Mouse (Mus musculus) mouse embryonic stem cell (cell line): ENCODE data around the gene Cep152.

ENCODE experiments used
- in situ Hi-C, 2 experiments: fragments of 300-500 bp; cut with MboI; formaldehyde crosslinking; loops; 1 replicate in 1 of 2; 3 replicates in 1 of 2; pipeline ENCODE4 v1.14.3; 2019 to 2020; ENCODE audit warnings: low sequenced_read_pairs in 2 of 2, low pct_unique_long_range_greater_than_20kb in 1 of 2, mixed read lengths in 1 of 2; ENCODE audit not compliant: unreplicated experiment in 1 of 2

The Cep152 gene

GRCm38 (mm10) chr2:125624837-125625351 lies at the start of gene Cep152:
Gene Cep152 (minus strand): TSS chr2:125625113.
- in situ Hi-C loops, result loop anchor here in 1 of 2 experiments (10.0 kb wide), 1 partner anchor 370 kb away; no protein-coding TSS in a partner anchor

GRCm38 (mm10) chr2:125672957-125673631 lies 48.2 kb upstream of the Cep152 start, which contains the start of gene Eid1:
Gene Eid1 (plus strand): TSS chr2:125673095.
- in situ Hi-C loops, result loop anchor here in 1 of 2 experiments (25.0 kb wide), 1 partner anchor 364 kb away; the partner anchor contains the start of gene Fgf7

GRCm38 (mm10) chr2:125672568-125672956 lies 47.6 kb upstream of the Cep152 start:
- in situ Hi-C loops, result loop anchor here in 1 of 2 experiments (25.0 kb wide), 1 partner anchor 365 kb away; the partner anchor contains the start of gene Fgf7

GRCm38 (mm10) chr2:125670846-125671245 lies 45.9 kb upstream of the Cep152 start:
- in situ Hi-C loops, result loop anchor here in 1 of 2 experiments (25.0 kb wide), 1 partner anchor 366 kb away; the partner anchor contains the start of gene Fgf7

- in situ Hi-C loops, result loop anchor here in 1 of 2 experiments (25.0 kb wide), 1 partner anchor 370 kb away; the partner anchor contains the start of gene Fgf7
Measured at GRCm38 (mm10) chr2:125667721-125668120, 42.8 kb upstream of the Cep152 start.

GRCm38 (mm10) chr2:125667184-125667583 lies 42.3 kb upstream of the Cep152 start:
- in situ Hi-C loops, result loop anchor here in 1 of 2 experiments (25.0 kb wide), 1 partner anchor 370 kb away; the partner anchor contains the start of gene Fgf7

GRCm38 (mm10) chr2:125666668-125667067 lies 41.8 kb upstream of the Cep152 start:
- in situ Hi-C loops, result loop anchor here in 1 of 2 experiments (25.0 kb wide), 1 partner anchor 371 kb away; the partner anchor contains the start of gene Fgf7

GRCm38 (mm10) chr2:125665909-125666308 lies 41.0 kb upstream of the Cep152 start:
- in situ Hi-C loops, result loop anchor here in 1 of 2 experiments (25.0 kb wide), 1 partner anchor 371 kb away; the partner anchor contains the start of gene Fgf7

GRCm38 (mm10) chr2:125665213-125665612 lies 40.3 kb upstream of the Cep152 start:
- in situ Hi-C loops, result loop anchor here in 1 of 2 experiments (25.0 kb wide), 1 partner anchor 372 kb away; the partner anchor contains the start of gene Fgf7

- in situ Hi-C loops, result loop anchor here in 1 of 2 experiments (5.0 to 25.0 kb wide), 2 partner anchors 65 to 375 kb away; partner anchors contain the start of gene Fgf7
Measured at GRCm38 (mm10) chr2:125662517-125662916, 37.6 kb upstream of the Cep152 start.

GRCm38 (mm10) chr2:125661156-125661555 lies 36.2 kb upstream of the Cep152 start:
- in situ Hi-C loops, result loop anchor here in 1 of 2 experiments (5.0 to 25.0 kb wide), 2 partner anchors 66 to 376 kb away; partner anchors contain the start of gene Fgf7

- in situ Hi-C loops, result loop anchor here in 1 of 2 experiments (5.0 to 25.0 kb wide), 2 partner anchors 67 to 377 kb away; partner anchors contain the start of gene Fgf7
Measured at GRCm38 (mm10) chr2:125660537-125661130, 35.7 kb upstream of the Cep152 start.

GRCm38 (mm10) chr2:125659823-125660536 lies 35.1 kb upstream of the Cep152 start:
- in situ Hi-C loops, result loop anchor here in 1 of 2 experiments (5.0 to 25.0 kb wide), 2 partner anchors 67 to 377 kb away; partner anchors contain the start of gene Fgf7

- in situ Hi-C loops, result loop anchor here in 1 of 2 experiments (25.0 kb wide), 1 partner anchor 382 kb away; the partner anchor contains the start of gene Fgf7
Measured at GRCm38 (mm10) chr2:125655391-125655790, 30.5 kb upstream of the Cep152 start.

- in situ Hi-C loops, result loop anchor here in 1 of 2 experiments (25.0 kb wide), 1 partner anchor 384 kb away; the partner anchor contains the start of gene Fgf7
Measured at GRCm38 (mm10) chr2:125653286-125653685, 28.4 kb upstream of the Cep152 start.

GRCm38 (mm10) chr2:125651563-125651962 lies 26.6 kb upstream of the Cep152 start:
- in situ Hi-C loops, result loop anchor here in 1 of 2 experiments (25.0 kb wide), 1 partner anchor 386 kb away; the partner anchor contains the start of gene Fgf7

GRCm38 (mm10) chr2:125650742-125651352 lies 25.9 kb upstream of the Cep152 start:
- in situ Hi-C loops, result loop anchor here in 1 of 2 experiments (25.0 kb wide), 1 partner anchor 386 kb away; the partner anchor contains the start of gene Fgf7
